Comparison of ENCODE assay signal across 8 mouse cellular contexts in genomic region chr11:33146143-33146497, GRCm38 (mm10). TPM values are rescaled to one million over a fixed set of nuclear protein-coding genes. Genes with fewer than 3 reads are reported as not detected.
DNase-seq lines count a peak whose midpoint lies in the region; ATAC-seq lines count a peak whose summit lies in the region.

No protein-coding gene starts in this region.

- H3K9me3 ChIP-seq in hindbrain, embryonic 10.5 days, result no peaks in the 10 kb centered on the region
- H3K9me3 ChIP-seq in stomach, embryonic 16.5 days (replicated peaks; ENCODE audit: control insufficient read depth, low read length), result no peaks in the 10 kb centered on the region

- DNase-seq in Muller cell, postnatal 12 days (ENCODE audit: inconsistent ontology term), result peak; percentile 85
- peak; percentile 82 for DNase-seq in brain, embryonic 18.5 days (ENCODE audit: low read depth, low spot score)
- DNase-seq in frontal cortex, postnatal 25 days (ENCODE audit: low spot score in 2 of 2), result peak; percentile 61 to 73
- no peak for DNase-seq in hindbrain, embryonic 10.5 days (ENCODE audit: low spot score)
- peak; percentile 79 to 85 for DNase-seq in layer of hippocampus, adult 8-10 months (ENCODE audit: low spot score in 2 of 2)
- peak; percentile 89 for DNase-seq in lung, postnatal 10 days

- H3K36me3 ChIP-seq in hindbrain, embryonic 10.5 days, result peaks cover 18% of the 10 kb centered on the region
- peaks cover 2% of the 10 kb centered on the region; the same call in 1 of the 2 replicates for H3K36me3 ChIP-seq in stomach, embryonic 16.5 days (ENCODE audit: control insufficient read depth, insufficient read depth, low read length)

- H3K27me3 ChIP-seq in hindbrain, embryonic 10.5 days (ENCODE audit: insufficient read depth, poor library complexity, severe bottlenecking), result peaks cover 57% of the 10 kb centered on the region
- H3K27me3 ChIP-seq in stomach, embryonic 16.5 days (ENCODE audit: control insufficient read depth, insufficient read depth, low read length), result peaks cover 23% of the 10 kb centered on the region; the same call in 1 of the 2 replicates

- H3K27ac ChIP-seq in hindbrain, embryonic 10.5 days, result peak overlapping the region; percentile 86
- no peak overlapping the region for H3K27ac ChIP-seq in stomach, embryonic 16.5 days (ENCODE audit: low read length)

- WGBS in hindbrain, embryonic 10.5 days, result 10% methylated on average over 9 of the region's 9 CpGs
- 5% methylated on average over 9 of the region's 9 CpGs for WGBS in stomach, embryonic 16.5 days

- H3K4me3 ChIP-seq in hindbrain, embryonic 10.5 days, result peak overlapping the region; percentile 74
- peak overlapping the region; percentile 58; the same call in 1 of the 2 replicates for H3K4me3 ChIP-seq in stomach, embryonic 16.5 days (replicated peaks; ENCODE audit: low read length)

- peaks cover 61% of the 10 kb centered on the region for H3K4me1 ChIP-seq in hindbrain, embryonic 10.5 days (replicated peaks)
- H3K4me1 ChIP-seq in stomach, embryonic 16.5 days (ENCODE audit: control insufficient read depth, insufficient read depth, low read length), result peaks cover 20% of the 10 kb centered on the region; the same call in 1 of the 2 replicates

- peak overlapping the region; percentile 97 for H3K4me2 ChIP-seq in stomach, embryonic 16.5 days (ENCODE audit: low read depth, low read length)

- H3K9ac ChIP-seq in stomach, embryonic 16.5 days (ENCODE audit: low read length), result no peak overlapping the region

- peak; percentile 55; the same call in 1 of the 2 replicates for ATAC-seq in stomach, embryonic 16.5 days (ENCODE audit: insufficient read depth, low FRiP score)
- ATAC-seq in inflammation-experienced regulatory T-cells, adult 6 months, result no peak

RNA-seq across cellular contexts. Expression of gene Fgf18, which starts 1.1 kb away (rescaled TPM):
- polyA plus RNA-seq in hindbrain, embryonic 10.5 days (2016; fragmentation: Nextera tagmentation; extraction: Ambion mirVana), result 5.9 and 7.7 TPM in 2 replicates
- total RNA-seq in layer of hippocampus, adult 8-10 months (2022), result 1 to 10 TPM; 3.2 to 4.4 (median 3.5) TPM
- 1.8 and 2.0 TPM in 2 replicates for polyA plus RNA-seq in stomach, embryonic 16.5 days (2015; fragmentation: Nextera tagmentation; extraction: Ambion mirVana)
- not detected for polyA plus RNA-seq in inflammation-experienced regulatory T-cells, adult 6 months (2017; shearing (Covaris generic))

RNA-seq across cellular contexts. Expression of gene Npm1, which starts 16.9 kb away (rescaled TPM):
- 691 and 1,253 TPM in 2 replicates for polyA plus RNA-seq in hindbrain, embryonic 10.5 days (2016; fragmentation: Nextera tagmentation; extraction: Ambion mirVana)
- 100 to 1,000 TPM; 184 to 220 (median 194) TPM for total RNA-seq in layer of hippocampus, adult 8-10 months (2022)
- polyA plus RNA-seq in stomach, embryonic 16.5 days (2015; fragmentation: Nextera tagmentation; extraction: Ambion mirVana), result 616 and 704 TPM in 2 replicates
- 1,000 to 10,000 TPM; 1,279 to 1,457 (median 1,455) TPM for polyA plus RNA-seq in inflammation-experienced regulatory T-cells, adult 6 months (2017; shearing (Covaris generic))

RNA-seq across cellular contexts. Expression of gene Tlx3, which starts 57.3 kb away (rescaled TPM):
- 11.9 and 17.9 TPM in 2 replicates for polyA plus RNA-seq in hindbrain, embryonic 10.5 days (2016; fragmentation: Nextera tagmentation; extraction: Ambion mirVana)
- total RNA-seq in layer of hippocampus, adult 8-10 months (2022), result not detected
- not detected in 2 replicates for polyA plus RNA-seq in stomach, embryonic 16.5 days (2015; fragmentation: Nextera tagmentation; extraction: Ambion mirVana)
- polyA plus RNA-seq in inflammation-experienced regulatory T-cells, adult 6 months (2017; shearing (Covaris generic)), result not detected

Comparison
In these comparisons a context has a peak if more than half of its experiments do, and no peak if none do; other contexts are left out.
1. RNA of gene Tlx3, which starts 57.3 kb away (polyA plus RNA-seq): 11.9 to 17.9 TPM in hindbrain, embryonic 10.5 days; not detected in stomach, embryonic 16.5 days and not detected in inflammation-experienced regulatory T-cells, adult 6 months; every median in the first group is over 10 times any median in the second.